Mouse (Mus musculus): Measurements from ENCODE around the gene Helt. TPM values are rescaled to one million over a fixed set of nuclear protein-coding genes. Genes with fewer than 3 reads are reported as not detected.

Gene Helt
- polyA plus RNA-seq (2012; rRNA removed), result not detected in 2 replicates

DNA sequence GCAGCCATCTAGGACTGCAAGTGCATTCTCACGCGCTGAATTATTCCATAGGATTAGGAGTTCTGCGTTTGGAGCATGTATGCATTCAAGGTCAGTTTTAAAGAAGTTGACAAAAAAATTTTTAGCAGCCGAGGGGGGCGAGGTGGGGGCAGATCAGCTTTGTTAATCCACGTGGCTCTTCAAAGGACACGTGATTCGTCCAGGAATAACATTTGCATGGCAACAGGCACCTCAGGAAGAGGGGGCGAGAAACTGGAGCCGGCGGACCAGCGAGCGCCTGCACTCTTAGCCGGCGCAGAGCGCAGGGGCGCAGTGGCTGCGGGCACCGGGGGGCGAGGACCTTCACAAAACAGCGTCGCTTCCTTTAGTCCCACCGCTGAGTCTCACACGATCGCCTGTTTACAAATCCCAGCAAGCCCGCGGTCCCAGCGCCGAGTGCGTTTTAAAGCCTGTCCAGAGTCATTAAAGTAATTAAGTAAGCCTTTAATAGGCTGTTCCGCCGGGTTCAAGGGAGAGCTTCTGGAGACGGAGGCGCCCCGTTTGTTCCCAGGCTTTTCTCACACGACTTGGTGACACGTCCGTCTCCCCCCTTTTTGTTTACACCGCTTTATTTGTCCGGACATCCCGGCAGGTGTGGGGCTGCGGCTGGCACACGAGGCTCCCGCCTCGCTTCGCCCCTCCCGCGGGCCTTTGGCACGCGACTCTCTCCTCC lies at the start of gene Helt:
Gene Helt (minus strand): TSS at position 491 of the 712 bp plus-strand sequence.
- Histone ChIP-seq H3K4me1 (ENCODE audit: control insufficient read depth, insufficient read depth, low read length) (no peaks in the 10 kb centered on the region), H3K4me3 (replicated peaks; ENCODE audit: extremely low read depth, low read depth, low read length) (no peak within 1 kb of the TSS)
- no peak for DNase-seq
- TF ChIP-seq POLR2A (IDR thresholded peaks at IDR 0.05; ENCODE audit: borderline replicate concordance, extremely low read depth, low read depth, low read length) (no peak), CTCF (IDR thresholded peaks at IDR 0.05; ENCODE audit: insufficient read depth, low read length) (no peak)
- WGBS, result 1% methylated on average over 50 of the region's 50 CpGs

DNA sequence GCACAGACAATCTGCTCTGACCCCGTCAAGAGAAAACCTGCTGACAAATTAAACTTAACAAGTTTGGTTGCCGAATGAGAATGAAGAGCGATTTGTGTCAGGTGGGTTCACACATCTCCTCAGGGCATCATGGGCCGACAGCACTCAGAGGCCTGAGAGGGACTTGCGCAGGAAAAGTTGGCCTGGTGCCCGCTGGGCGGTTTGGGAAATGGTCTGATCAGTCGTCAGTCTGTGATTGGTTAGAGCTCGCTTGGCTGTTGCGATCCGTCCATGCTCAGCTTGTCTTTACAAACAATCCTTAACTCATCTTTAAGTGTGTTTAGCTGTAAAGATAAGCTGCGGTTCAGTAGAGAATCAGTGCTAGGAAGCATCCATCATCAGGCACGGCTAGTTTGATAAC lies 47.8 kb upstream of the Helt start:
- H3K4me3 ChIP-seq (replicated peaks; ENCODE audit: extremely low read depth, low read depth, low read length), result no peak overlapping the region
- no peak for TF ChIP-seq CTCF (IDR thresholded peaks at IDR 0.05; ENCODE audit: insufficient read depth, low read length)
- no peak for TF ChIP-seq POLR2A (IDR thresholded peaks at IDR 0.05; ENCODE audit: borderline replicate concordance, extremely low read depth, low read depth, low read length)
- WGBS, result 35% methylated on average over 13 of the region's 13 CpGs
- H3K4me1 ChIP-seq (ENCODE audit: control insufficient read depth, insufficient read depth, low read length), result no peaks in the 10 kb centered on the region; the same call in 1 of the 2 replicates
- no peak for DNase-seq

- 73% methylated on average over 14 of the region's 14 CpGs for WGBS
- no peak for DNase-seq
- no peak for TF ChIP-seq CTCF (IDR thresholded peaks at IDR 0.05; ENCODE audit: insufficient read depth, low read length)
- TF ChIP-seq POLR2A (IDR thresholded peaks at IDR 0.05; ENCODE audit: borderline replicate concordance, extremely low read depth, low read depth, low read length), result no peak
These were observed 46.2 kb upstream of the Helt start for GRCm38 (mm10) chr8:46340381-46341273.

GRCm38 (mm10) chr8:46339317-46339716 lies 44.8 kb upstream of the Helt start:
- WGBS, result 55% methylated on average over 5 of the region's 5 CpGs
- DNase-seq, result no peak
- TF ChIP-seq CTCF (IDR thresholded peaks at IDR 0.05; ENCODE audit: insufficient read depth, low read length), result no peak
- no peak overlapping the region for H3K4me3 ChIP-seq (replicated peaks; ENCODE audit: extremely low read depth, low read depth, low read length)
- H3K4me1 ChIP-seq (ENCODE audit: control insufficient read depth, insufficient read depth, low read length), result no peaks in the 10 kb centered on the region; the same call in 1 of the 2 replicates

More at GRCm38 (mm10) chr8:46340381-46341273, 46.2 kb upstream of the Helt start:
- Histone ChIP-seq H3K4me1 (ENCODE audit: control insufficient read depth, insufficient read depth, low read length) (no peaks in the 10 kb centered on the region; the same call in 1 of the 2 replicates), H3K4me3 (replicated peaks; ENCODE audit: extremely low read depth, low read depth, low read length) (no peak overlapping the region)

DNA sequence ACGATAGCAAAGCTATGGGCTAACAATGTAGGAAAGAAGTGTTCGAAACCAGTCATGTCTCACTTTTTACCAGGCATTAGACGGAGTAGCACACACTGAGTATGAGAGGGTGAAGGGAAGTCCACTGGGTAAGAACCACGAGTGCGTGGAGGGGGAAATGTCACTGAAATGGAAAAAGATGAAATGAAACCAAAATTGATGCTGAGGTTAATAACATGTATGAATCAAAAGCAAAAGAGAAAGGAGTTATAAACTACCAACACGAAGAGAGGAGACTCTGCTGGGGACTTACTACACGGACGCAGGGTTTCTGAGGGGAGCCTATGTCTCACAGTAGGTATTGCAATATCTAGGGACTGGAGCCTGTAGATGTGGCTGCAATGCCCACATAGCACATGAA lies 41.9 kb upstream of the Helt start:
- H3K4me3 ChIP-seq (replicated peaks; ENCODE audit: extremely low read depth, low read depth, low read length), result no peak overlapping the region
- 83% methylated on average over 8 of the region's 8 CpGs for WGBS
- no peaks in the 10 kb centered on the region for H3K4me1 ChIP-seq (ENCODE audit: control insufficient read depth, insufficient read depth, low read length)
- no peak for TF ChIP-seq POLR2A (IDR thresholded peaks at IDR 0.05; ENCODE audit: borderline replicate concordance, extremely low read depth, low read depth, low read length)
- no peak for TF ChIP-seq CTCF (IDR thresholded peaks at IDR 0.05; ENCODE audit: insufficient read depth, low read length)
- DNase-seq, result no peak

DNA sequence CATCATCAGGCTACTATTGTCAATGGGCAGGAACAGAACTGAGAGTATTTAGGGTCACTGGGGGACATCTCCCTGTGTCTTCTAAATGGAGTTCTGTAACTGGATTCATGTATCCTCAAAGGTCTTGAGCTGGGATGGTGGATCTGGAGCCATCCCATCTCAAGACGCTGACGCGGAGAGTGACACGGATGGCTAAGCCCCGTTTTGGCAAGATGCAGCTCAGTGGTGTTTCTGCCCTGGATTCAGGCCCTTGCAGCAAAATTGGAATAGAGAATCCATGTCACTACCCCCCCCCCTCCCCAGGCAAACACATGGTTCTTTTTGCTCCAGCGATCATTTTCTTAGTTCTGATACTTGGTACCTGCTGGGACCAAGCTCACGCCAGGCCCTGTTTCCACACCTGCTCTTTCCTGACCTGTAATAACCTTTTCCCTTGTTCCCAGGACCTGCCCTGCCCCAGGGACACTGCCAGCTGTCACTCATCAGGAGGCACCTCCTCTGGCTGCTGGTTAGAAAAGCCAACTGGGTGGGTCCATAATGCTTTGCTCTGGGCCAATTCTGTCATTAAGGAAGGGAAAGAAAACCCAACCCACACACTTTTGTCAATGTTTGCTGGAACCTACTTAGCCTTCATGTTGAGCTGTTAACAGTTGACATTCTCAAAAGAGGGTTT lies 38.1 kb upstream of the Helt start:
- TF ChIP-seq POLR2A (IDR thresholded peaks at IDR 0.05; ENCODE audit: borderline replicate concordance, extremely low read depth, low read depth, low read length) (no peak), CTCF (IDR thresholded peaks at IDR 0.05; ENCODE audit: insufficient read depth, low read length) (no peak)
- Histone ChIP-seq H3K4me1 (ENCODE audit: control insufficient read depth, insufficient read depth, low read length) (no peaks in the 10 kb centered on the region), H3K4me3 (replicated peaks; ENCODE audit: extremely low read depth, low read depth, low read length) (no peak overlapping the region)
- 65% methylated on average over 7 of the region's 7 CpGs for WGBS
- DNase-seq, result no peak

- TF ChIP-seq CTCF (IDR thresholded peaks at IDR 0.05; ENCODE audit: insufficient read depth, low read length) (no peak), POLR2A (IDR thresholded peaks at IDR 0.05; ENCODE audit: borderline replicate concordance, extremely low read depth, low read depth, low read length) (no peak)
- no peak for DNase-seq
- 58% methylated on average over 5 of the region's 5 CpGs for WGBS
- Histone ChIP-seq H3K4me1 (ENCODE audit: control insufficient read depth, insufficient read depth, low read length) (no peaks in the 10 kb centered on the region), H3K4me3 (replicated peaks; ENCODE audit: extremely low read depth, low read depth, low read length) (no peak overlapping the region)
These were observed 37.3 kb upstream of the Helt start for GRCm38 (mm10) chr8:46331801-46332200.

DNA sequence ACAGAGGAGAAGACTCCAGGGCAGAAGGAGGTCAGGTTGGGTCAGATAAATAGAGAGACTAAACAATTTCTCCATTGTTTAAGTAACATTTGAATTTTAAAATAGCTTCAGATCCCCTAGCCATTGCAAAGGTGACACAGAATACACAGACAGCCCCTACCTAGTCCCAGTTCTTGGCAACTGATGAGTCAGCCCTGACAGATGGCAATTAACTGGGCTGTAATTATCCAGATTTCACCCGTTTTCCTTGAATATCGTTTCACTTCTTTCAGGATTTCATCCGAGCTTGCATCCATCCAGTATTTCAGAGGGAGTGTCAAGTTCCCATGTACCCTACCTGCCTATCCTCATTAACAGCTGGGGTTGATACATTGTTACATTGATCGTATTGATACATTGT lies 34.9 kb upstream of the Helt start:
- no peak for DNase-seq
- TF ChIP-seq CTCF (IDR thresholded peaks at IDR 0.05; ENCODE audit: insufficient read depth, low read length) (no peak), POLR2A (IDR thresholded peaks at IDR 0.05; ENCODE audit: borderline replicate concordance, extremely low read depth, low read depth, low read length) (no peak)
- Histone ChIP-seq H3K4me3 (replicated peaks; ENCODE audit: extremely low read depth, low read depth, low read length) (no peak overlapping the region), H3K4me1 (ENCODE audit: control insufficient read depth, insufficient read depth, low read length) (no peaks in the 10 kb centered on the region)
- 78% methylated on average over 4 of the region's 4 CpGs for WGBS

DNA sequence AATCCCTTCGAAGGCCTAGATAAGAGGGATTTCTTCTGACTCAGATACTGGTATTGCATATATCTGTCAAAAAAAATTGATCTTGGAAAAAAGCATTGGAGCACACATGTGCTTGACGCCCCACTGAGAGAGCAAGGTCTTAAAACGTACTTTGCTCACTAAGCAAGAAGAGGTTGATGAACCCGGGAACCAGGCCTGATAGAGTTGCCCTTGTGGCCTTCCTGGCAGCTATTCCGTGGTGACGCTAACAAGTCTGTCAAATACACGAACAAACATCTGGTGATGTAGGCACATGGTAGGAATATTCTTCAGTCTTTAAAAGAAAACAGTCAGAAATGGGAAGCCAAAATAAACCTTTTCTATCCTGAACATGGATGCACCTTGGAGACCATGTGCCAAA lies 32.8 kb upstream of the Helt start:
- WGBS, result 66% methylated on average over 7 of the region's 7 CpGs
- no peak for DNase-seq
- Histone ChIP-seq H3K4me3 (replicated peaks; ENCODE audit: extremely low read depth, low read depth, low read length) (no peak overlapping the region), H3K4me1 (ENCODE audit: control insufficient read depth, insufficient read depth, low read length) (no peaks in the 10 kb centered on the region)
- TF ChIP-seq POLR2A (IDR thresholded peaks at IDR 0.05; ENCODE audit: borderline replicate concordance, extremely low read depth, low read depth, low read length) (no peak), CTCF (IDR thresholded peaks at IDR 0.05; ENCODE audit: insufficient read depth, low read length) (no peak)
